26 mouse cellular contexts compared by ENCODE assay signal in the genomic region with DNA sequence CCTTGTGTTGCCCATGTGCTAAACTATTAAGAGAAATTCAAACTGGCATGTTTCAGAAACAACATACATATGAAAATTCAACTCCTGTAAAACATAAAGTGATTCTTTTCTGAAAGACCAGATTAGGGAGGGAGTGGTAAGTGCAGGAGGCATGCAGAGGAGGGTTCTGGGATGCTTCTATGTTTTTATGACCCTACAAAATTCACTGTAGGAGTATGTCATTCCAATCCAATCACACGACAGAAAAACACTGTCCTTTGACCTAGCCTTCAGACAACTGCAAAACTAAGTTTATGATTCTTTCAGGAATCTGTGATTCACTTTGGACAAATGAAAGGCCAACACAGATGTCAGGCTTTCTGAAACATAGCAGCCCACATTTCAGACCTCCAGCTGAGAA.
"Had no signal": no experiment of that assay in that cellular context is flagged by ENCODE, and none has a peak within 500 bp of the region (broad histone marks: within the 10 kb centered on the region; RNA-seq: fewer than 3 reads in every experiment).

No protein-coding gene starts in this region.

- H3K27ac ChIP-seq: gastrocnemius, adult 2 months; heart, embryonic 10.5 days; hindbrain, embryonic 10.5 days; hindbrain, embryonic 12.5 days; hindbrain, embryonic 14.5 days; intestine, embryonic 15.5 days; layer of hippocampus, adult 2 months; left cerebral cortex, adult 2 months; limb, embryonic 10.5 days; limb, embryonic 12.5 days; liver, embryonic 13.5 days; liver, embryonic 15.5 days had no signal

- DNase-seq: gastrocnemius, adult 2 months; gastrocnemius, postnatal 10 days; gastrocnemius, postnatal 25 days; heart, adult 18-20 months; heart, postnatal 10 days; heart, postnatal 4 days; kidney, adult 9 months; kidney, postnatal 4 days; liver; liver, embryonic 13.5 days; liver, postnatal 0 days had no signal

- H3K27me3 ChIP-seq: heart, embryonic 12.5 days; hindbrain, embryonic 12.5 days; intestine, embryonic 15.5 days; limb, embryonic 12.5 days; liver, embryonic 13.5 days; liver, embryonic 15.5 days had no signal

- H3K4me2 ChIP-seq: heart, embryonic 12.5 days; hindbrain, embryonic 12.5 days; hindbrain, embryonic 14.5 days; intestine, embryonic 15.5 days; limb, embryonic 12.5 days; liver, embryonic 11.5 days; liver, embryonic 13.5 days; liver, embryonic 15.5 days had no signal

- H3K9ac ChIP-seq: heart, embryonic 12.5 days; hindbrain, embryonic 12.5 days; hindbrain, embryonic 14.5 days; intestine, embryonic 15.5 days; limb, embryonic 12.5 days; liver, embryonic 13.5 days; liver, embryonic 15.5 days; liver, postnatal 0 days had no signal

- H3K4me3 ChIP-seq: gastrocnemius, adult 2 months; heart, embryonic 10.5 days; heart, embryonic 12.5 days; hindbrain, embryonic 10.5 days; hindbrain, embryonic 12.5 days; intestine, embryonic 15.5 days; layer of hippocampus, adult 2 months; left cerebral cortex, adult 2 months; limb, embryonic 10.5 days; limb, embryonic 12.5 days; liver, embryonic 13.5 days; liver, embryonic 15.5 days had no signal

- H3K9me3 ChIP-seq: heart, embryonic 10.5 days; heart, embryonic 12.5 days; hindbrain, embryonic 10.5 days; hindbrain, embryonic 12.5 days; intestine, embryonic 15.5 days; limb, embryonic 10.5 days; limb, embryonic 12.5 days; liver, embryonic 13.5 days; liver, embryonic 15.5 days had no signal

- ATAC-seq: hindbrain, embryonic 16.5 days; inflammation-experienced regulatory T-cells, adult 6 months; intestine, embryonic 15.5 days; intestine, postnatal 0 days; liver, postnatal 0 days had no signal

- H3K36me3 ChIP-seq: heart, embryonic 10.5 days; heart, embryonic 12.5 days; hindbrain, embryonic 10.5 days; hindbrain, embryonic 12.5 days; intestine, embryonic 15.5 days; limb, embryonic 10.5 days; limb, embryonic 12.5 days; liver, embryonic 13.5 days; liver, embryonic 15.5 days had no signal

- H3K4me1 ChIP-seq: heart, embryonic 10.5 days; heart, embryonic 12.5 days; hindbrain, embryonic 10.5 days; hindbrain, embryonic 12.5 days; intestine, embryonic 15.5 days; limb, embryonic 10.5 days; limb, embryonic 12.5 days; liver, embryonic 13.5 days; liver, embryonic 15.5 days had no signal
